Mouse (Mus musculus) MEL (cell line): ENCODE measurements around the gene Spryd7.
A peak's percentile ranks its signal among the peaks of the same experiment; 100 is the strongest.

Experiments
- BHLHE40 ChIP-seq: IDR thresholded peaks from 2 replicates; pipeline ENCODE4 v1.6.1; 2012; ENCODE audit warnings: low read depth, mild to moderate bottlenecking, inconsistent platforms, low read length, improper control_type of control experiment, borderline replicate concordance
- CTCF ChIP-seq, 3 experiments: IDR thresholded peaks in 2 of 3; conservative IDR thresholded peaks in 1 of 3; 2 replicates each; pipeline ENCODE4 v1.5.1; 2011 to 2012; ENCODE audit warnings: low read length in 3 of 3, low read depth in 2 of 3, mild to moderate bottlenecking in 2 of 3, improper control_type of control experiment in 1 of 3, inconsistent platforms in 1 of 3, mixed read lengths in 1 of 3, moderate library complexity in 1 of 3; ENCODE audit not compliant: control insufficient read depth in 1 of 3, insufficient read depth in 1 of 3, poor library complexity in 1 of 3, severe bottlenecking in 1 of 3
- E2F4 ChIP-seq: IDR thresholded peaks from 2 replicates; pipeline ENCODE4 v1.6.1; 2011; ENCODE audit warnings: low read depth, low read length, improper control_type of control experiment, borderline replicate concordance
- GATA1 ChIP-seq: IDR thresholded peaks from 2 replicates; pipeline ENCODE4 v1.6.1; 2011; ENCODE audit warnings: low read depth, low read length, improper control_type of control experiment
- JUND ChIP-seq: IDR thresholded peaks from 2 replicates; pipeline ENCODE4 v1.6.1; 2011; ENCODE audit warnings: low read depth, mild to moderate bottlenecking, improper control_type of control experiment, low read length
- MAX ChIP-seq: IDR thresholded peaks from 2 replicates; pipeline ENCODE4 v1.6.1; 2011; ENCODE audit warnings: low read length, improper control_type of control experiment
- MAZ ChIP-seq: IDR thresholded peaks from 2 replicates; pipeline ENCODE4 v1.6.1; 2012; ENCODE audit warnings: low read depth, mild to moderate bottlenecking, inconsistent platforms, low read length, improper control_type of control experiment
- POLR2A ChIP-seq, 2 experiments: IDR thresholded peaks; 2 replicates each; pipeline ENCODE4 v1.6.1; 2011 to 2012; ENCODE audit warnings: low read length in 2 of 2, mild to moderate bottlenecking in 2 of 2, control low read depth in 1 of 2, improper control_type of control experiment in 1 of 2, low read depth in 1 of 2, moderate library complexity in 1 of 2; ENCODE audit not compliant: control insufficient read depth in 1 of 2, insufficient read depth in 1 of 2, poor library complexity in 1 of 2
- POLR2AphosphoS5 ChIP-seq: IDR thresholded peaks from 2 replicates; pipeline ENCODE4 v1.6.1; 2012; ENCODE audit warnings: low read depth, borderline replicate concordance, mild to moderate bottlenecking, inconsistent platforms, low read length, moderate library complexity, mixed read lengths
- RCOR1 ChIP-seq: IDR thresholded peaks from 2 replicates; pipeline ENCODE4 v1.6.1; 2012; ENCODE audit warnings: low read depth, mild to moderate bottlenecking, inconsistent platforms, low read length, improper control_type of control experiment
- TAL1 ChIP-seq: IDR thresholded peaks from 2 replicates; pipeline ENCODE4 v1.6.1; 2012; ENCODE audit warnings: mild to moderate bottlenecking, inconsistent platforms, low read length, moderate library complexity, mixed read lengths
- ZC3H11A ChIP-seq: IDR thresholded peaks from 2 replicates; pipeline ENCODE4 v1.6.1; 2012; ENCODE audit warnings: low read depth, mild to moderate bottlenecking, inconsistent platforms, low read length, improper control_type of control experiment

DNA sequence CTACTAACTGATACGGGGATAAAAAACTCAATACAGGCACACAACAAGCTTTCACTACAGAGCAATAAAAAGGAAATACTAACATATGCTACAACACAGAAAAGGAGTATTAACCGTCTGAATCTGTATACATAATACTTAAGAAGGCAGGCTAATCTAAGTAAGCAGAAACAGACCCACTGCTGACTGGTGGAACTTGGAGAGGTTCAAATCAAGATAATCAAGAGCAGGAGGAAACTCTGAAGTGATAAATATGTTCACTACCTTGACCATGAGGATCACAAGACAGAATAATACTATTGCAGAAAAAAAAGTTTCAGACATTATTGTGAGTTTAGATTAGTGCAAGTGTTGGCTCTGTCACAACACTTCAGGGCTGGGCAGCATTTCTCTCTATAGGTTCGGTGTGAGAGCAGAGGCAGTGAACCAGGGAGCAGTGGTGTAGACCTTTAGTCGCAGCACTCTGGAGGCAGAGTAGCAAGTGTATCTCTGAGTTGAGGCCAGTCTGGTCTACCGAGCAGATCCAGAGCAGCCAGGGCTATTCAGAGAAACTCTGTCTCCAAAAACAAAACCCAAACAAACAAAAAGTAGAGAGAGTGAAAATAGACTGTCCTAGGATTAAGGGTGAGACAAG lies 19.9 kb downstream of the Spryd7 start:
- no peak for TF ChIP-seq E2F4
- TF ChIP-seq CTCF (IDR thresholded peaks at IDR 0.05 in 2 of 3, conservative IDR thresholded peaks at IDR 0.05 in 1 of 3; ENCODE audit: control insufficient read depth in 1 of 3, insufficient read depth in 1 of 3, low read depth in 2 of 3, low read length in 3 of 3, poor library complexity in 1 of 3, severe bottlenecking in 1 of 3): no peak
- no peak for TF ChIP-seq POLR2A (IDR thresholded peaks at IDR 0.05; ENCODE audit: control insufficient read depth in 1 of 2, insufficient read depth in 1 of 2, low read depth in 1 of 2, low read length in 2 of 2, poor library complexity in 1 of 2)
- no peak for TF ChIP-seq ZC3H11A
- TF ChIP-seq RCOR1: 0 out of 2 replicates have a peak, but pooled peaks have one; percentile 36
- no peak for TF ChIP-seq JUND
- TF ChIP-seq TAL1: no peak
- no peak for TF ChIP-seq MAZ
- no peak for TF ChIP-seq MAX
- peak; percentile 76 for TF ChIP-seq GATA1
- TF ChIP-seq BHLHE40: no peak
- TF ChIP-seq POLR2AphosphoS5: no peak
